Mouse (Mus musculus): ENCODE data around the gene Dpy19l3.

DNA sequence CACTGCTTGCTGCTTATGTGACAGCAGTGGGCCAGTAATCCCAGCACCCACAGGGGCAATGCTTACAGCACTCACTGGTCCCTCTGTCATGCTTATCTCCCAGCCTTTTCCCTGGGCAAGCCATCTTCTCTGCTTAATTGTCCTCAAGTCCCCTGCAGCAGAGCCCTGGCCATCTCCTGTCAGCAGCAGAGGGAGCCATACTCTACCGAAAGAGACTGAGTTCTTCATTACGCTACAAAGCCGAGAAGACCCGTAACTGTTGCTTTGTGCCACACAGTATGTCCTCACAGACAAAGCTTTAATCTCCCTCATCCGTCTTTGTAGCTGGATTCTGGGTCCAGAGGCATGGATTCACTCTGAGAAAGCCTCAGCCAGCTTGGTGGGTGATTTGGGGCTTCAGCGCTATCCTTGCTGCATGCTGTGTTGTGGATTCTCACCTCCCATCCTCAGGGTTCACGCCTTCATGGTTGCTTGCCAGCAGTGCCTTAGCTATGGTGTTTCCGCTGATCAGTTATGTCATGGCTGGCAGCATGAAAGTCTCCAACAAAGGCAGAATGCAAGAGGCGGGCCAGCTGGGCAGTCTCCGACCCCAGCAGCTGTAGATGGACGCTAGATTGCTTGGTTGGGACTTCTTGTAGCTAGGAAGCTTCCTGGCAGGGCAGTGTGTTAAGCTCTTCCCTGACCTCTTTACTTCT, 103.4 kb downstream of the Dpy19l3 start:
- TF ChIP-seq CTCF (IDR thresholded peaks at IDR 0.05; ENCODE audit: insufficient read depth, low read length) (no peak), POLR2A (IDR thresholded peaks at IDR 0.05; ENCODE audit: borderline replicate concordance, extremely low read depth, low read depth, low read length) (no peak)
